Mouse (Mus musculus): ENCODE results near the gene Gm1604a. TPM values are rescaled to one million over a fixed set of nuclear protein-coding genes. Genes with fewer than 3 reads are reported as not detected.
"Not testable (repeated sequence)": the region's sequence is repeated elsewhere in the genome, so short reads cannot be mapped to it uniquely, and the experiment has no call there.

The Gm1604a gene
- total and polyA plus RNA-seq, 3 experiments, result not detected

DNA sequence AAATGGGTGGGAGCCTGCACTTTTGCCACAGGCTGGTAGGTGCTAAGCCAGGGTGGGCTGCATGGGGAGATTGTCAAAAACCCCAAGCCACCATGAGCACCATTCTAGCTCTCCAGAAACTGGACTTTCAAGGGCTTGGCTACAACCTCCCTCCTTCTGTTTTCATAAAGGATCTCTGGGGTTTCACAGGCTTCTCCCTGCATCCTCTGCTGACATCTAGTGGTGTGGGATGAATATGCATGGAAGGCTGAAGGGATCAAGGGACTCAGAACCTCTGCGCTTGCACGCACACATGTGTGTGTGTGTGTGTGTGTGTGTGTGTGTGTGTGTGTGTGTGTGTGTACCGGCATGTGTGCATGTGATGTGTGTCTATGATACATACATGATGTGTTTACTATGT lies 49.1 kb downstream of the Gm1604a start:
- H3K9me3 ChIP-seq (replicated peaks; ENCODE audit: low read length); H3K9ac ChIP-seq (ENCODE audit: insufficient read depth, low read depth); DNase-seq (ENCODE audit: extremely low read depth); H3K79me2 ChIP-seq (replicated peaks; ENCODE audit: control insufficient read depth, extremely low read depth, insufficient read depth, poor library complexity, severe bottlenecking); H3K27ac ChIP-seq (ENCODE audit: insufficient read depth, low read depth); H3K4me1 ChIP-seq (ENCODE audit: control insufficient read depth in 1 of 2, insufficient read depth in 2 of 2); dilution Hi-C loops (cut with MboI; ENCODE audit: extremely low pct_ligation_motif_present, extremely low pct_unique_long_range_greater_than_20kb, low sequenced_read_pairs); H3K27me3 ChIP-seq (replicated peaks); H3K36me3 ChIP-seq (replicated peaks in 1 of 2; ENCODE audit: control insufficient read depth in 1 of 2, insufficient read depth in 1 of 2, low read length in 1 of 2); H3K4me3 ChIP-seq (replicated peaks in 1 of 3; ENCODE audit: low read depth in 2 of 3, low read length in 2 of 3, poor library complexity in 1 of 3); in situ Hi-C loops (cut with MboI; ENCODE audit: low pct_ligation_motif_present, low pct_unique_long_range_greater_than_20kb, low sequenced_read_pairs); H3K4me2 ChIP-seq (ENCODE audit: insufficient read depth, low read depth, poor library complexity, severe bottlenecking): not testable (repeated sequence)
- TF ChIP-seq RAD21 (IDR thresholded peaks at IDR 0.05; ENCODE audit: low read depth, low read length) (peak; percentile 25), SMC3 (IDR thresholded peaks at IDR 0.05; ENCODE audit: low read depth, low read length) (peak; percentile 18), CTCF (conservative IDR thresholded peaks at IDR 0.05 in 1 of 2, IDR thresholded peaks at IDR 0.05 in 1 of 2; ENCODE audit: low read depth in 2 of 2, low read length in 2 of 2) (peak in 1 of 2 experiments; percentile 36; a peak in 1 of 4 replicates)

- H3K79me2 ChIP-seq (replicated peaks; ENCODE audit: control insufficient read depth, extremely low read depth, insufficient read depth, poor library complexity, severe bottlenecking); H3K36me3 ChIP-seq (replicated peaks in 1 of 2; ENCODE audit: control insufficient read depth in 1 of 2, insufficient read depth in 1 of 2, low read length in 1 of 2); H3K27me3 ChIP-seq (replicated peaks); H3K4me1 ChIP-seq (ENCODE audit: control insufficient read depth in 1 of 2, insufficient read depth in 2 of 2); H3K4me2 ChIP-seq (ENCODE audit: insufficient read depth, low read depth, poor library complexity, severe bottlenecking); DNase-seq (ENCODE audit: extremely low read depth); H3K9ac ChIP-seq (ENCODE audit: insufficient read depth, low read depth); H3K27ac ChIP-seq (ENCODE audit: insufficient read depth, low read depth); dilution Hi-C loops (cut with MboI; ENCODE audit: extremely low pct_ligation_motif_present, extremely low pct_unique_long_range_greater_than_20kb, low sequenced_read_pairs); H3K9me3 ChIP-seq (replicated peaks; ENCODE audit: low read length); H3K4me3 ChIP-seq (replicated peaks in 1 of 3; ENCODE audit: low read depth in 2 of 3, low read length in 2 of 3, poor library complexity in 1 of 3); in situ Hi-C loops (cut with MboI; ENCODE audit: low pct_ligation_motif_present, low pct_unique_long_range_greater_than_20kb, low sequenced_read_pairs): not testable (repeated sequence)
These were observed 50.2 kb downstream of the Gm1604a start for GRCm38 (mm10) chr17:7075519-7075918.

DNA sequence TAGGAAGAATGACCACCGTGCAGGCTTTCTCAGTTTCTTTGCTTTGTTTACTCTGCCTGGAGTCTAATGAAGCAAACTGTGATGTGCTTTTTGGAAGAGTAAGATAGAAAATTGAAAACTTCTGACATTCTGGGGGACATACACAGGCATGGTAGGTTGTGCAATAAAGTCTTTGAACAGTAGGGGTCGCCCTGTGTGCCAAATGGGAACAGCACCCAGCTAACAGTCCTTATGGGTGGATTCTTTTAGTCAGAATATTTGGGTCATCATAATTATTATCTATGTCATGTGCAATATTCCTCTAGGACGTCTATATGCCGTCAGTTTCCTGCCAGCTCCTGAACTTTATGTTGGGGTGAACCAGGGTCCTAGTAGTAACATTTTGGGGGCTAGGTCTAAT lies 54.2 kb downstream of the Gm1604a start:
- H3K79me2 ChIP-seq (replicated peaks; ENCODE audit: control insufficient read depth, extremely low read depth, insufficient read depth, poor library complexity, severe bottlenecking); H3K36me3 ChIP-seq (replicated peaks in 1 of 2; ENCODE audit: control insufficient read depth in 1 of 2, insufficient read depth in 1 of 2, low read length in 1 of 2); H3K4me3 ChIP-seq (replicated peaks in 1 of 3; ENCODE audit: low read depth in 2 of 3, low read length in 2 of 3, poor library complexity in 1 of 3); H3K27me3 ChIP-seq (replicated peaks); H3K4me2 ChIP-seq (ENCODE audit: insufficient read depth, low read depth, poor library complexity, severe bottlenecking); H3K9ac ChIP-seq (ENCODE audit: insufficient read depth, low read depth); dilution Hi-C loops (cut with MboI; ENCODE audit: extremely low pct_ligation_motif_present, extremely low pct_unique_long_range_greater_than_20kb, low sequenced_read_pairs); H3K9me3 ChIP-seq (replicated peaks; ENCODE audit: low read length); H3K27ac ChIP-seq (ENCODE audit: insufficient read depth, low read depth); DNase-seq (ENCODE audit: extremely low read depth); H3K4me1 ChIP-seq (ENCODE audit: control insufficient read depth in 1 of 2, insufficient read depth in 2 of 2); in situ Hi-C loops (cut with MboI; ENCODE audit: low pct_ligation_motif_present, low pct_unique_long_range_greater_than_20kb, low sequenced_read_pairs): not testable (repeated sequence)
- TF ChIP-seq CTCF (conservative IDR thresholded peaks at IDR 0.05 in 1 of 2, IDR thresholded peaks at IDR 0.05 in 1 of 2; ENCODE audit: low read depth in 2 of 2, low read length in 2 of 2), result peak in 1 of 2 experiments; percentile 12; a peak in 2 of 4 replicates

- H3K4me2 ChIP-seq (ENCODE audit: insufficient read depth, low read depth, poor library complexity, severe bottlenecking); DNase-seq (ENCODE audit: extremely low read depth); H3K4me3 ChIP-seq (replicated peaks in 1 of 3; ENCODE audit: low read depth in 2 of 3, low read length in 2 of 3, poor library complexity in 1 of 3); H3K79me2 ChIP-seq (replicated peaks; ENCODE audit: control insufficient read depth, extremely low read depth, insufficient read depth, poor library complexity, severe bottlenecking); dilution Hi-C loops (cut with MboI; ENCODE audit: extremely low pct_ligation_motif_present, extremely low pct_unique_long_range_greater_than_20kb, low sequenced_read_pairs); in situ Hi-C loops (cut with MboI; ENCODE audit: low pct_ligation_motif_present, low pct_unique_long_range_greater_than_20kb, low sequenced_read_pairs); H3K9ac ChIP-seq (ENCODE audit: insufficient read depth, low read depth); H3K27me3 ChIP-seq (replicated peaks); H3K27ac ChIP-seq (ENCODE audit: insufficient read depth, low read depth); H3K36me3 ChIP-seq (replicated peaks in 1 of 2; ENCODE audit: control insufficient read depth in 1 of 2, insufficient read depth in 1 of 2, low read length in 1 of 2); H3K4me1 ChIP-seq (ENCODE audit: control insufficient read depth in 1 of 2, insufficient read depth in 2 of 2); H3K9me3 ChIP-seq (replicated peaks; ENCODE audit: low read length): not testable (repeated sequence)
These were observed 59.2 kb downstream of the Gm1604a start for GRCm38 (mm10) chr17:7084523-7084922.

DNA sequence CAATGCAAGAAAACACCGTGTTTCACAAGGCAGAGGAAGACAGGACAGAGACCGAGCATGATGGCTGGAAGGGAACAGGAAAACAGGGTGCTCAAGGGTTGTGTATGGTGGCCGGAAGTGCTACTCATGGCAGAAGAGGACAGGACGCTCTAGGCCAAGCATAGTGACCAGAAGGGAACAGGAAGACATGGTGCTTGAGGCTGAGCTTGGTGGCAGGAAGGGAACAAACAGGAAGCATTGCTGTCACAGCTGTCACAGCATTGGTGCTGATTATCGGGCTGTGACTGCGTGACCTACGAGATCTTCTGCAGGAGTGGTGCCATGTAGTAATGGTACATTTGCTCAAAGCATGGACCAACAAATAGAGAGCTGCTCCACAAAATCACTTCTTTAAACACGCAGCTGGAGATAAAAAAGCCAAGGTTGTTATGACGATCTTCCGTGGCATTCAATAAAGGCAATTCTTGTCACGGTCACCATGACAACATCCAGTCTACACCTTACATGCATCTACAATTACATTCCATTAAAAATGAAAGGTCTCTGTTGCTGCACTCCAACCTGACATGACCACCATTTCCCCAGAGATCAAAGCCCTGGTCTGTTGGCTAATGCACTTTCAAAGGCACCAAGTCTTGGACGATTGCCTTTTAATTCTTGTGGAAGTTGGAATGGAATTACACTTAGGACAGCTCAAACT lies 60.3 kb downstream of the Gm1604a start:
- H3K4me1 ChIP-seq (ENCODE audit: control insufficient read depth in 1 of 2, insufficient read depth in 2 of 2); H3K36me3 ChIP-seq (replicated peaks in 1 of 2; ENCODE audit: control insufficient read depth in 1 of 2, insufficient read depth in 1 of 2, low read length in 1 of 2); H3K79me2 ChIP-seq (replicated peaks; ENCODE audit: control insufficient read depth, extremely low read depth, insufficient read depth, poor library complexity, severe bottlenecking); H3K27ac ChIP-seq (ENCODE audit: insufficient read depth, low read depth); H3K27me3 ChIP-seq (replicated peaks); H3K4me2 ChIP-seq (ENCODE audit: insufficient read depth, low read depth, poor library complexity, severe bottlenecking); in situ Hi-C loops (cut with MboI; ENCODE audit: low pct_ligation_motif_present, low pct_unique_long_range_greater_than_20kb, low sequenced_read_pairs); dilution Hi-C loops (cut with MboI; ENCODE audit: extremely low pct_ligation_motif_present, extremely low pct_unique_long_range_greater_than_20kb, low sequenced_read_pairs); DNase-seq (ENCODE audit: extremely low read depth); H3K9me3 ChIP-seq (replicated peaks; ENCODE audit: low read length); H3K9ac ChIP-seq (ENCODE audit: insufficient read depth, low read depth); H3K4me3 ChIP-seq (replicated peaks in 1 of 3; ENCODE audit: low read depth in 2 of 3, low read length in 2 of 3, poor library complexity in 1 of 3): not testable (repeated sequence)

DNA sequence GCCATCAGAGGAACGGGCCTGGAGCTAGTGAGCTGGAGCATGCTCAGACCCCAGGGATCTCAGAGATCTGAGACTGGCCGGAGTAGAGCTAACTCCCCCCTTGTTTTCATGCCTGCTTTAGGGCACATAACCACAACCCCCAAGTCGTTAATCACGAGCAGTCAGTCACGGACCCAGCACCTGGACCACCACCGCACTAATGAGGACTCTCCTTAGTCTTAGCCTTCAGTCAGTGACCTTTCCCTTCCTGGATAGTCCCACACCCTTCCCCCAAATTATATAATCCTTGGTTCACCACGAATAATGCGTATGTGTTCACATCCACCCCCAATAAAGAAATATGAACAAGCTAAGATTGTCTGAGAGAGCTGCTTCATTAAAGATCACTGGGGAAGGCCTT lies 61.5 kb downstream of the Gm1604a start:
- H3K27me3 ChIP-seq (replicated peaks); H3K4me2 ChIP-seq (ENCODE audit: insufficient read depth, low read depth, poor library complexity, severe bottlenecking); H3K27ac ChIP-seq (ENCODE audit: insufficient read depth, low read depth); H3K4me1 ChIP-seq (ENCODE audit: control insufficient read depth in 1 of 2, insufficient read depth in 2 of 2); DNase-seq (ENCODE audit: extremely low read depth); H3K9ac ChIP-seq (ENCODE audit: insufficient read depth, low read depth); H3K79me2 ChIP-seq (replicated peaks; ENCODE audit: control insufficient read depth, extremely low read depth, insufficient read depth, poor library complexity, severe bottlenecking); H3K9me3 ChIP-seq (replicated peaks; ENCODE audit: low read length); in situ Hi-C loops (cut with MboI; ENCODE audit: low pct_ligation_motif_present, low pct_unique_long_range_greater_than_20kb, low sequenced_read_pairs); dilution Hi-C loops (cut with MboI; ENCODE audit: extremely low pct_ligation_motif_present, extremely low pct_unique_long_range_greater_than_20kb, low sequenced_read_pairs); H3K36me3 ChIP-seq (replicated peaks in 1 of 2; ENCODE audit: control insufficient read depth in 1 of 2, insufficient read depth in 1 of 2, low read length in 1 of 2); H3K4me3 ChIP-seq (replicated peaks in 1 of 3; ENCODE audit: low read depth in 2 of 3, low read length in 2 of 3, poor library complexity in 1 of 3): not testable (repeated sequence)

Data from CH12.LX (cell line).